Mouse (Mus musculus) neural tube, embryonic 10.5 days (tissue): Measurements from ENCODE around the gene Emg1.

Source experiments
- DNase-seq: peaks from one replicate; pipeline ENCODE4 v3.0.0-alpha.2; 2017; ENCODE audit warnings: low spot score; ENCODE audit errors: extremely low spot score

The Emg1 gene

GRCm38 (mm10) chr6:124711824-124712782 is at the start of gene Emg1, which contains the start of gene Phb2:
TSS of gene Emg1 (minus strand) at chr6:124712178.
TSS of gene Phb2 (plus strand) at chr6:124712336.
- DNase-seq = peak; percentile 99

- peak; percentile 85 for DNase-seq
Observed at GRCm38 (mm10) chr6:124759259-124759658, 47.3 kb upstream of the Emg1 start.

- DNase-seq = no peak
Observed at GRCm38 (mm10) chr6:124758849-124759232, 46.9 kb upstream of the Emg1 start.

- no peak for DNase-seq
Observed at GRCm38 (mm10) chr6:124757909-124758848, 46.2 kb upstream of the Emg1 start.

GRCm38 (mm10) chr6:124757351-124757880 is 45.4 kb upstream of the Emg1 start:
- no peak for DNase-seq

GRCm38 (mm10) chr6:124756652-124757350 is 44.8 kb upstream of the Emg1 start:
- peak; percentile 87 for DNase-seq

GRCm38 (mm10) chr6:124755831-124756595 is 44.0 kb upstream of the Emg1 start, which contains the start of the genes Gm45234 and Atn1:
TSS of gene Gm45234 (minus strand) at chr6:124756021.
TSS of gene Atn1 (minus strand) at chr6:124756524.
- peak; percentile 82 for DNase-seq

GRCm38 (mm10) chr6:124755306-124755705 is 43.3 kb upstream of the Emg1 start:
- no peak for DNase-seq

GRCm38 (mm10) chr6:124753861-124754260 is 41.9 kb upstream of the Emg1 start:
- no peak for DNase-seq

- DNase-seq = no peak
Observed at GRCm38 (mm10) chr6:124750405-124750804, 38.4 kb upstream of the Emg1 start.

- DNase-seq = no peak
Observed at GRCm38 (mm10) chr6:124746654-124747632, 35.0 kb upstream of the Emg1 start.

- no peak for DNase-seq
Observed at GRCm38 (mm10) chr6:124746296-124746605, 34.3 kb upstream of the Emg1 start.

GRCm38 (mm10) chr6:124745490-124746295 is 33.7 kb upstream of the Emg1 start:
- DNase-seq = peak; percentile 93

GRCm38 (mm10) chr6:124744755-124745321 is 32.9 kb upstream of the Emg1 start:
- no peak for DNase-seq

GRCm38 (mm10) chr6:124743647-124744046 is 31.7 kb upstream of the Emg1 start:
- no peak for DNase-seq

GRCm38 (mm10) chr6:124742839-124743514 is 31.0 kb upstream of the Emg1 start:
- no peak for DNase-seq

GRCm38 (mm10) chr6:124741842-124742241 is 29.9 kb upstream of the Emg1 start:
- no peak for DNase-seq
